Mouse (Mus musculus): ENCODE measurements around the gene Fam20c. TPM values are rescaled to one million over a fixed set of nuclear protein-coding genes. Genes with fewer than 3 reads are reported as not detected.

Gene Fam20c
- total and polyA plus RNA-seq, 2 experiments from 2014 or later, result 4.4 to 9.1 TPM

GRCm38 (mm10) chr5:138857811-138858251, 103.5 kb downstream of the Fam20c start:
- Histone ChIP-seq H3K4me3 (ENCODE audit: low read depth, low read length) (no peak overlapping the region), H3K4me1 (ENCODE audit: control insufficient read depth, insufficient read depth) (peaks cover 3% of the 10 kb centered on the region; the same call in 1 of the 2 replicates), H3K36me3 (replicated peaks; ENCODE audit: control insufficient read depth, insufficient read depth, low read length) (no peaks in the 10 kb centered on the region), H3K9me3 (replicated peaks; ENCODE audit: control insufficient read depth, low read length) (no peaks in the 10 kb centered on the region), H3K27ac (ENCODE audit: low read depth) (no peak overlapping the region), H3K4me2 (ENCODE audit: low read depth, low read length) (no peak overlapping the region), H3K27me3 (ENCODE audit: control insufficient read depth, insufficient read depth, low read length) (no peaks in the 10 kb centered on the region), H3K9ac (replicated peaks; ENCODE audit: low read depth, low read length) (no peak overlapping the region)
- 27% methylated on average over 13 of the region's 13 CpGs for WGBS
- TF ChIP-seq EP300 (IDR thresholded peaks at IDR 0.05; ENCODE audit: low read depth) (no peak), CTCF (IDR thresholded peaks at IDR 0.05; ENCODE audit: low read depth) (no peak)
- ATAC-seq (ENCODE audit: insufficient read depth, low read depth) (0 out of 2 replicates have a peak, but pooled peaks have one; percentile 25), DNase-seq (ENCODE audit: low spot score) (peak; percentile 38)

Other genes starting within 250 kb of the Fam20c start
- gene 1700123K08Rik, start 189.8 kb upstream of the Fam20c start, total RNA-seq (2014; rRNA removed; ENCODE audit: low replicate concordance), result not detected in 2 replicates
- gene 1700123K08Rik, start 189.8 kb upstream of the Fam20c start, polyA plus RNA-seq (2015; fragmentation: Nextera tagmentation; extraction: Ambion mirVana), result not detected in 2 replicates
- gene Zfp68, start 134.8 kb upstream of the Fam20c start, total RNA-seq (2014; rRNA removed; ENCODE audit: low replicate concordance), result 20.8 and 27.2 TPM in 2 replicates
- 42.7 and 43.1 TPM in 2 replicates for gene Zfp68, start 134.8 kb upstream of the Fam20c start, polyA plus RNA-seq (2015; fragmentation: Nextera tagmentation; extraction: Ambion mirVana)
- gene A430033K04Rik, start 131.7 kb upstream of the Fam20c start, total RNA-seq (2014; rRNA removed; ENCODE audit: low replicate concordance), result 0.61 and 4.1 TPM in 2 replicates
- gene A430033K04Rik, start 131.7 kb upstream of the Fam20c start, polyA plus RNA-seq (2015; fragmentation: Nextera tagmentation; extraction: Ambion mirVana), result 4.9 and 5.6 TPM in 2 replicates
- not detected in 2 replicates for gene Gm5294, start 65.6 kb downstream of the Fam20c start, total RNA-seq (2014; rRNA removed; ENCODE audit: low replicate concordance)
- 0.19 TPM in 1 of 2 replicates, not detected in the other for gene Gm5294, start 65.6 kb downstream of the Fam20c start, polyA plus RNA-seq (2015; fragmentation: Nextera tagmentation; extraction: Ambion mirVana)
- gene Pdgfa, start 242.9 kb downstream of the Fam20c start, total RNA-seq (2014; rRNA removed; ENCODE audit: low replicate concordance), result 60.5 and 78.0 TPM in 2 replicates
- gene Pdgfa, start 242.9 kb downstream of the Fam20c start, polyA plus RNA-seq (2015; fragmentation: Nextera tagmentation; extraction: Ambion mirVana), result 47.2 and 49.6 TPM in 2 replicates

Measured in heart, postnatal 0 days (tissue).